Mouse (Mus musculus): Measurements from ENCODE around the gene Itpkc. TPM values are rescaled to one million over a fixed set of nuclear protein-coding genes. Genes with fewer than 3 reads are reported as not detected.
A peak's percentile ranks its signal among the peaks of the same experiment; 100 is the strongest.

The Itpkc gene
- polyA plus RNA-seq, 1 experiment from 2014 or later: 10.7 TPM

DNA sequence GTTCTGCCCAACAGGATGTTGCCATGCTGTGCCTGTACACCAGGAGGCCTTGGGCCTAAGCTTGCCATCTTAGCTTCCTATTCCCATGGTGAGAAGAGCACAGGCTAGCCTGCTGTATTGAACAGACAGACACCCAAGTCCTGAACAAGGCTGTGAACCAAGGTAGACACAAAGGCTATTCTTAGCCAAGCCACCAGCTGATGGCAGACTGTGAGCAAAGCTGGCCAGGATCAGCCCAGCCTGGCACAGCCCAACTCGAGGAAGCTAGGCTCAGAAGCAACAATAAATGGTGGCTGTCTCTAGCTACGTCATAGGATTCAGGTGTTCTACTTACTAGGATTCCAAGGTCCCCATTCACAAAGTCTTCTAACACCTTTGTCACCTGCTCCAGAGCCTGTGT lies 15.8 kb downstream of the Itpkc start:
- Histone ChIP-seq H3K27ac (no peak overlapping the region), H3K27me3 (no peaks in the 10 kb centered on the region), H3K4me3 (no peak overlapping the region), H3K4me2 (replicated peaks) (no peak overlapping the region), H3K9ac (no peak overlapping the region), H3K9me3 (replicated peaks) (no peaks in the 10 kb centered on the region), H3K4me1 (no peaks in the 10 kb centered on the region), H3K36me3 (peaks cover 73% of the 10 kb centered on the region)
- 91% methylated on average over 2 of the region's 2 CpGs for WGBS
- no peak for ATAC-seq (ENCODE audit: low FRiP score)

GRCm38 (mm10) chr7:27203730-27204449 lies 24.6 kb downstream of the Itpkc start:
- H3K4me1 ChIP-seq: no peaks in the 10 kb centered on the region
- H3K27ac ChIP-seq: no peak overlapping the region
- no peak for ATAC-seq (ENCODE audit: low FRiP score)
- no peaks in the 10 kb centered on the region for H3K9me3 ChIP-seq (replicated peaks)
- no peak overlapping the region for H3K4me2 ChIP-seq (replicated peaks)
- peaks cover 58% of the 10 kb centered on the region for H3K36me3 ChIP-seq
- H3K9ac ChIP-seq: no peak overlapping the region
- H3K27me3 ChIP-seq: no peaks in the 10 kb centered on the region
- H3K4me3 ChIP-seq: no peak overlapping the region
- 94% methylated on average over 8 of the region's 8 CpGs for WGBS

DNA sequence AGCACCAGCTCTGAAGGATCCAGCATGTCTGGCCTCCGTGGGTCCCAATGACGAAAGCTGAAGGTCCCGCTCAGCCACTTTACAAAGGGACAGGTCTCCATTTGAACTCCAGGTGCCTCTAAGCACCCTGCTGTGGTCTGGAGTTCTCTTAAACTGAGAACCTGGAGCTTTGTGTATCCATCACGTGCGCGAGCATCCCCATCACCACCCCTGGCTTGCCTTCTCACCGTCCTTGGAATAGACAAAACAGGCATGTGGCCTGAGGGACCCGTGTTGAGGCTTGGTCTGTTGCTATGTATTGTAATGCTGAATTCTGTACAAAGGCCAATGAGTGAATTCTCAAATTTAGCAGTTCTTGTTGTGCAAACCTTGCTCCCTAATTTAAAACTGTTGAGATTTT lies 29.7 kb downstream of the Itpkc start:
- Histone ChIP-seq H3K4me2 (replicated peaks) (no peak overlapping the region), H3K4me3 (no peak overlapping the region), H3K36me3 (peaks cover 30% of the 10 kb centered on the region), H3K27me3 (no peaks in the 10 kb centered on the region), H3K9ac (no peak overlapping the region), H3K9me3 (replicated peaks) (no peaks in the 10 kb centered on the region), H3K27ac (no peak overlapping the region), H3K4me1 (peaks cover 15% of the 10 kb centered on the region)
- 95% methylated on average over 8 of the region's 8 CpGs for WGBS
- ATAC-seq (ENCODE audit: low FRiP score): no peak

DNA sequence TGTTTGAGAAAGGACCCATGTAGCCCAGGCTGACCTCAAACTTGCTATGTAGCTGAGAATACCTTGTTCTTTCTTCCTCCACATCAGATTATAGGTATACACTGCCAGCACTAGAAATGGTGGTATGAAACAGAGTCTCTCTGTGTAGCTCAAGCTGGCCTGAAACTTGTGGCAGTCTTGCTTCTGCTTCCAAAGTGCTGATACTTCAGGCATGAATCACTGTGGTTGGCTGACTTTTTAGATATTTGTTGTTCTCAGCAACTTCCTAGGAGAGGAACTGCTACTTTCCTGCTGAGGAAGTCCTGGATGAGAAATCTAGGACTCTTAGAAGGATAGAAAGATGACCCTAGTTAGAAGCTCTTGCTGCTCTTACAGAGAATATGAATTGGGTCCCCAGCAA lies 30.1 kb downstream of the Itpkc start:
- Histone ChIP-seq H3K4me2 (replicated peaks) (no peak overlapping the region), H3K27me3 (no peaks in the 10 kb centered on the region), H3K9me3 (replicated peaks) (no peaks in the 10 kb centered on the region), H3K36me3 (peaks cover 30% of the 10 kb centered on the region), H3K27ac (no peak overlapping the region), H3K4me3 (no peak overlapping the region), H3K4me1 (peaks cover 19% of the 10 kb centered on the region), H3K9ac (no peak overlapping the region)
- no peak for ATAC-seq (ENCODE audit: low FRiP score)

DNA sequence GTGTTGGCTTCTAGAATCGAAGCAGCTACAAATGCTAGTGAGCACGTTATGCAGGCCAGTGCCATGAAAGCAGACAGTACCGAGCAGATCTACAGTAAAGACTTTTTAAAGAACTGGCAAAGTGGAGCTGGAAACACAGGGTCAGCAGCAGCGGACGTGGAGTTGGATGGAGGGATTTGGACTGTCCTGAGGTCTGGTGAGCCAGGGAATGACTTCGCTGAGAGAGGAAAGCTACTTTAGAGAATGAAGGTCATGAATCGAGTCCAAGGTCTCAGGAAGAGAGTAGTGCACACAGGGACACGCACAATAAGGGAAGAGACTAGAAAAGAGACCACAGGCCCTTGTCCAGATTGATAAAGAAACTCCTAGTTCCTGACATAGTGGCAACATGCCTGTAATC lies 30.8 kb downstream of the Itpkc start:
- 91% methylated on average over 8 of the region's 8 CpGs for WGBS
- peaks cover 30% of the 10 kb centered on the region for H3K36me3 ChIP-seq

DNA sequence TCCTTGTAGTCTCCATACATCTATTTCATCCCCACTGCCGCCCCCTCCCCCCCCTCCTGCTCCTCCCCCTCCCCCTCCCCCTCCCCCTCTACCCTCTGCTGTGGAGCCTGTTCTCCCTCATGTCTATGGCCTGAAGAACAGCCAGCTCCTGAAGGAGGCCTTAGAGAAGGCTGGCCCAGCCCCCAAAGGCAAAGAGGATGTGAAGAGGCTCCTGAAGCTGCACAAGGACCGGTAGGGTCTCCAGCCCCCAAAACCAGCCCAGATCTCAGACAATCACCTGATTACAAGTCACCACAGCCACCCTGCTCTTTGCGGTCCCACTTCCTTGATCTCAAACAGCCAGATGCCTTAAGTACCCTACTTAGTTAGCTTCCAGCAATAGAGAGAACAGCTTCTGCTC lies 31.3 kb downstream of the Itpkc start:
- Histone ChIP-seq H3K36me3 (peaks cover 30% of the 10 kb centered on the region), H3K9me3 (replicated peaks) (no peaks in the 10 kb centered on the region), H3K4me2 (replicated peaks) (no peak overlapping the region), H3K9ac (no peak overlapping the region), H3K4me3 (no peak overlapping the region), H3K27ac (no peak overlapping the region), H3K4me1 (peaks cover 21% of the 10 kb centered on the region), H3K27me3 (no peaks in the 10 kb centered on the region)
- 72% methylated on average over 3 of the region's 3 CpGs for WGBS
- no peak for ATAC-seq (ENCODE audit: low FRiP score)

More for the DNA sequence above, 30.8 kb downstream of the Itpkc start:
- Histone ChIP-seq H3K9ac (no peak overlapping the region), H3K27ac (no peak overlapping the region), H3K4me2 (replicated peaks) (no peak overlapping the region), H3K27me3 (no peaks in the 10 kb centered on the region), H3K4me3 (no peak overlapping the region), H3K9me3 (replicated peaks) (no peaks in the 10 kb centered on the region), H3K4me1 (peaks cover 21% of the 10 kb centered on the region)
- no peak for ATAC-seq (ENCODE audit: low FRiP score)

- ATAC-seq (ENCODE audit: low FRiP score): peak; percentile 99
- 1% methylated on average over 64 of the region's 64 CpGs for WGBS
- peak within 1 kb of the TSS; percentile 85 for H3K9ac ChIP-seq
- peak within 1 kb of the TSS; percentile 91 for H3K4me2 ChIP-seq (replicated peaks)
- peak within 1 kb of the TSS; percentile 85 for H3K4me3 ChIP-seq
- H3K36me3 ChIP-seq: peaks cover 34% of the 10 kb centered on the region
- H3K4me1 ChIP-seq: peaks cover 21% of the 10 kb centered on the region
- peak within 1 kb of the TSS; percentile 97 for H3K27ac ChIP-seq
- no peaks in the 10 kb centered on the region for H3K27me3 ChIP-seq
- no peaks in the 10 kb centered on the region for H3K9me3 ChIP-seq (replicated peaks)
These were observed 32.5 kb downstream of the Itpkc start, which contains the start of the genes BC024978 and Snrpa for GRCm38 (mm10) chr7:27195681-27196611. BC024978 (plus strand) TSS chr7:27195781. Snrpa (minus strand) TSS chr7:27196271.

DNA sequence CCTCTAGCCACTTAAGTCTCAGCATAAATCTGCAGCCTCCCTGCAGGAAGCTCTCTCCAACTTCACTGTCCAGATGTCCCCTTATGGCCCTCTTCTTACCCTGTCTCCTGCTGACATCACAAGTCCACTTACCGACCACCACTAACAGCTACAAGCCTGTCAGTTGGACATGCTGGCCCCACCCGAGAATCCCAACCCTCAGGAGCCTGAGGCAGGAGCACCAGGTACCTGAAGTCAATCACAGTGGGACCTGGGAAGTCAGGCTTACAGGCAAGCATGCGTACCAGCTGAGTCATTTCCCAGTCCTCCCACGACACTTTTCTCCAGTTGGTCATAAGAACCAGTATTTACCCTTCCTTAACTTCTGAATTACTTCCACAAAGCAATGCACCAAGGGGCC lies 34.7 kb downstream of the Itpkc start:
- peaks cover 21% of the 10 kb centered on the region for H3K4me1 ChIP-seq
- no peak overlapping the region for H3K4me3 ChIP-seq
- peak overlapping the region; percentile 18; the same call in 1 of the 2 replicates for H3K9ac ChIP-seq
- 91% methylated on average over 4 of the region's 4 CpGs for WGBS
- no peaks in the 10 kb centered on the region for H3K27me3 ChIP-seq
- peaks cover 53% of the 10 kb centered on the region for H3K36me3 ChIP-seq
- H3K9me3 ChIP-seq (replicated peaks): no peaks in the 10 kb centered on the region
- H3K27ac ChIP-seq: no peak overlapping the region
- ATAC-seq (ENCODE audit: low FRiP score): no peak
- H3K4me2 ChIP-seq (replicated peaks): peak overlapping the region; percentile 25

GRCm38 (mm10) chr7:27192434-27192833 lies 36.0 kb downstream of the Itpkc start:
- peaks cover 21% of the 10 kb centered on the region for H3K4me1 ChIP-seq
- H3K9ac ChIP-seq: no peak overlapping the region
- no peak overlapping the region for H3K27ac ChIP-seq
- H3K27me3 ChIP-seq: no peaks in the 10 kb centered on the region
- H3K9me3 ChIP-seq (replicated peaks): no peaks in the 10 kb centered on the region
- H3K36me3 ChIP-seq: peaks cover 66% of the 10 kb centered on the region
- H3K4me3 ChIP-seq: no peak overlapping the region
- no peak overlapping the region for H3K4me2 ChIP-seq (replicated peaks)
- 95% methylated on average over 5 of the region's 5 CpGs for WGBS
- ATAC-seq (ENCODE audit: low FRiP score): no peak

GRCm38 (mm10) chr7:27189271-27189931 lies 39.1 kb downstream of the Itpkc start:
- WGBS: 93% methylated on average over 10 of the region's 10 CpGs
- Histone ChIP-seq H3K36me3 (peaks cover 96% of the 10 kb centered on the region), H3K27ac (no peak overlapping the region), H3K9ac (no peak overlapping the region), H3K9me3 (replicated peaks) (no peaks in the 10 kb centered on the region), H3K4me1 (peaks cover 10% of the 10 kb centered on the region), H3K4me3 (no peak overlapping the region), H3K4me2 (replicated peaks) (no peak overlapping the region), H3K27me3 (no peaks in the 10 kb centered on the region)
- ATAC-seq (ENCODE audit: low FRiP score): peak; percentile 47; the same call in 1 of the 2 replicates

GRCm38 (mm10) chr7:27185986-27186385 lies 42.5 kb downstream of the Itpkc start:
- 94% methylated on average over 5 of the region's 5 CpGs for WGBS
- Histone ChIP-seq H3K4me3 (no peak overlapping the region), H3K27ac (no peak overlapping the region), H3K4me2 (replicated peaks) (no peak overlapping the region), H3K36me3 (peaks cover 78% of the 10 kb centered on the region), H3K9ac (no peak overlapping the region), H3K27me3 (no peaks in the 10 kb centered on the region), H3K9me3 (replicated peaks) (no peaks in the 10 kb centered on the region), H3K4me1 (no peaks in the 10 kb centered on the region)
- no peak for ATAC-seq (ENCODE audit: low FRiP score)

- ATAC-seq (ENCODE audit: low FRiP score): no peak
- H3K4me3 ChIP-seq: no peak overlapping the region
- peaks cover 68% of the 10 kb centered on the region for H3K36me3 ChIP-seq
- H3K27me3 ChIP-seq: no peaks in the 10 kb centered on the region
- no peak overlapping the region for H3K9ac ChIP-seq
- no peaks in the 10 kb centered on the region for H3K9me3 ChIP-seq (replicated peaks)
- 0 out of 2 replicates have a peak, but pooled peaks cover 2% of the 10 kb centered on the region for H3K4me1 ChIP-seq
- H3K27ac ChIP-seq: no peak overlapping the region
- H3K4me2 ChIP-seq (replicated peaks): no peak overlapping the region
- 72% methylated on average over 3 of the region's 3 CpGs for WGBS
These were observed 43.5 kb downstream of the Itpkc start for GRCm38 (mm10) chr7:27184964-27185363.
